Mouse (Mus musculus) forebrain, embryonic 12.5 days (tissue): Measurements from ENCODE around the gene Prickle1. TPM values are rescaled to one million over a fixed set of nuclear protein-coding genes. Genes with fewer than 3 reads are reported as not detected.
A peak's percentile ranks its signal among the peaks of the same experiment; 100 is the strongest.

Source experiments
- ATAC-seq: fragments of 200-750 bp; cut with Nextera tagmentation; 2 replicates; pipeline ENCODE4 v1.8.0; 2017; ENCODE audit warnings: moderate TSS enrichment; ENCODE audit not compliant: low FRiP score
- H3K27ac ChIP-seq: fragments of 300-500 bp; sonication (generic); 2 replicates; pipeline ENCODE4 v1.5.1; 2016; ENCODE audit warnings: mild to moderate bottlenecking
- H3K27me3 ChIP-seq: fragments of 300-500 bp; sonication (generic); 2 replicates; pipeline ENCODE4 v1.6.1; 2016; ENCODE audit warnings: mild to moderate bottlenecking
- H3K36me3 ChIP-seq: fragments of 300-500 bp; sonication (generic); replicated peaks from 2 replicates; pipeline ENCODE4 v1.6.1; 2016; ENCODE audit warnings: mild to moderate bottlenecking
- H3K4me1 ChIP-seq: fragments of 300-500 bp; sonication (generic); 2 replicates; pipeline ENCODE4 v1.6.1; 2016
- H3K4me2 ChIP-seq: fragments of 300-500 bp; sonication (generic); 2 replicates; pipeline ENCODE4 v1.6.1; 2016; ENCODE audit warnings: mild to moderate bottlenecking, moderate library complexity
- H3K4me3 ChIP-seq: fragments of 300-500 bp; sonication (generic); replicated peaks from 2 replicates; pipeline ENCODE4 v1.5.1; 2016; ENCODE audit warnings: mild to moderate bottlenecking
- H3K9ac ChIP-seq: fragments of 300-500 bp; sonication (generic); 2 replicates; pipeline ENCODE4 v1.6.1; 2016; ENCODE audit warnings: mild to moderate bottlenecking
- H3K9me3 ChIP-seq: fragments of 300-500 bp; sonication (generic); 2 replicates; pipeline ENCODE4 v1.6.1; 2016
- WGBS: fragments of 180-500 bp; shearing (Covaris S2); methylation state at CpG from one replicate; pipeline ENCODE4 v1.1.7; 2016; 5-methylcytosine and 5-hydroxymethylcytosine counted together
- polyA plus RNA-seq: library from polyadenylated mRNA; unstranded; fragments of >200 nt; fragmentation: Nextera tagmentation; extraction: Ambion mirVana; gene quantifications from 2 replicates; pipeline ENCODE4 v1.2.1, GENCODE M21; 2016

Prickle1 gene
- 9.0 and 11.0 TPM in 2 replicates for polyA plus RNA-seq

DNA sequence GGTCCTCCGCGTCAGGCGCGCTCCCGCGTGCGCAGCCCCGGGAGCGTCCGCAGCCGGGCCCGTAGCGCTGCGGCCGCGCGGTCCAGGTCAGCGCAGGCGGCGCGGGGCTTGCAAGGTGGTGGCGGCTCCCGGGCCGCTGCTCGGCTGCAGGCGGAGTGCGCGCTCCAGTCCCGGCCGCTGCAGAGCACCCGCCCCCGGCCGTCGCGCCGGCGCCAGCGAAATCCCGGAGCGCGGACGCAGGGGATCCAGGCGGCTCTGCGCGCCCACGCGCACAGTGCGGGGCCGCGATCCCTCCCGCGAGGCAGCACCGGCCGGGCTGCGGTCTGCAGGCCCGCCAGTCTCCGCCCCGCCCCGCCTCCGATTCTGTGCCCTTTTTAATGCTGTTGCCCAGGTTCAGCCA lies at the start of gene Prickle1:
Gene Prickle1 (minus strand): TSS at position 146 of the 400 bp plus-strand sequence.
- Histone ChIP-seq H3K27me3 (0 out of 2 replicates have a peak, but pooled peaks cover 15% of the 10 kb centered on the region), H3K9ac (peak within 1 kb of the TSS; percentile 80), H3K36me3 (no peaks in the 10 kb centered on the region), H3K4me3 (peak within 1 kb of the TSS; percentile 85), H3K4me2 (peak within 1 kb of the TSS; percentile 97), H3K4me1 (peaks cover 37% of the 10 kb centered on the region), H3K9me3 (no peaks in the 10 kb centered on the region), H3K27ac (peak within 1 kb of the TSS; percentile 68)
- peak; percentile 95 for ATAC-seq
- under 1% methylated on average over 59 of the region's 60 CpGs for WGBS

- H3K4me2 ChIP-seq = no peak overlapping the region
- H3K4me3 ChIP-seq = no peak overlapping the region
- H3K27me3 ChIP-seq = no peaks in the 10 kb centered on the region
- no peak for ATAC-seq
- H3K9ac ChIP-seq = no peak overlapping the region
- no peak overlapping the region for H3K27ac ChIP-seq
- no peaks in the 10 kb centered on the region for H3K36me3 ChIP-seq
- no peaks in the 10 kb centered on the region for H3K4me1 ChIP-seq
- H3K9me3 ChIP-seq = 0 out of 2 replicates have a peak, but pooled peaks cover 3% of the 10 kb centered on the region
- WGBS = 94% methylated on average over 2 of the region's 2 CpGs
Measured at GRCm38 (mm10) chr15:93640221-93640620, 44.5 kb upstream of the Prickle1 start.

DNA sequence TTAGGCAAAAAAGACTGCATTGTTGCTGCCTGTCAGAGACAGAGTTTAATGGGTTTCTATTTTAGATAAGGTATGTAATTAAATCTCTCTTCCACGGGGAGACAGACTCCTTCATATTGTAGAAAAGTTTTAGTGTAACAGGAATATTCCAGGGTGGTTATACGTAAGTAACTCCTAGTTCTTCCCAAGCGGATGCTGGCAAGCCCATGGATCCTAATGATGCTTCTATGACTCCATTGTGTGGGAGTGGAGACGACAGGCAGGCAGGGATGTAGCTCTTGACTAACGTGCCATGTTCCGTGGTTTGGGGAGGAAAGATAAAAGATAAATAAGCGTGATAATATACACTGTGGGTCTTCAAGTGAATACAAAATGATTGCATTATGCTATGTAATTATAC lies 41.3 kb upstream of the Prickle1 start:
- H3K36me3 ChIP-seq = no peaks in the 10 kb centered on the region

GRCm38 (mm10) chr15:93635603-93636002 lies 39.9 kb upstream of the Prickle1 start:
- Histone ChIP-seq H3K27me3 (no peaks in the 10 kb centered on the region), H3K9ac (no peak overlapping the region), H3K36me3 (no peaks in the 10 kb centered on the region), H3K4me2 (no peak overlapping the region), H3K9me3 (0 out of 2 replicates have a peak, but pooled peaks cover 3% of the 10 kb centered on the region), H3K4me1 (no peaks in the 10 kb centered on the region), H3K27ac (no peak overlapping the region), H3K4me3 (no peak overlapping the region)
- ATAC-seq = no peak
- WGBS = 54% methylated on average over 4 of the region's 4 CpGs

More for the DNA sequence above, 41.3 kb upstream of the Prickle1 start:
- no peak overlapping the region for H3K4me2 ChIP-seq
- no peak overlapping the region for H3K9ac ChIP-seq
- ATAC-seq = no peak
- no peak overlapping the region for H3K4me3 ChIP-seq
- no peak overlapping the region for H3K27ac ChIP-seq
- WGBS = 79% methylated on average over 7 of the region's 7 CpGs
- 0 out of 2 replicates have a peak, but pooled peaks cover 3% of the 10 kb centered on the region for H3K9me3 ChIP-seq
- H3K27me3 ChIP-seq = no peaks in the 10 kb centered on the region
- H3K4me1 ChIP-seq = no peaks in the 10 kb centered on the region

- H3K4me1 ChIP-seq = no peaks in the 10 kb centered on the region
- 78% methylated on average over 5 of the region's 5 CpGs for WGBS
- H3K27me3 ChIP-seq = no peaks in the 10 kb centered on the region
- no peak overlapping the region for H3K4me2 ChIP-seq
- no peak for ATAC-seq
- H3K4me3 ChIP-seq = no peak overlapping the region
- H3K9ac ChIP-seq = no peak overlapping the region
- 0 out of 2 replicates have a peak, but pooled peaks cover 3% of the 10 kb centered on the region for H3K9me3 ChIP-seq
- H3K36me3 ChIP-seq = no peaks in the 10 kb centered on the region
- no peak overlapping the region for H3K27ac ChIP-seq
Measured at GRCm38 (mm10) chr15:93634536-93634935, 38.8 kb upstream of the Prickle1 start.

DNA sequence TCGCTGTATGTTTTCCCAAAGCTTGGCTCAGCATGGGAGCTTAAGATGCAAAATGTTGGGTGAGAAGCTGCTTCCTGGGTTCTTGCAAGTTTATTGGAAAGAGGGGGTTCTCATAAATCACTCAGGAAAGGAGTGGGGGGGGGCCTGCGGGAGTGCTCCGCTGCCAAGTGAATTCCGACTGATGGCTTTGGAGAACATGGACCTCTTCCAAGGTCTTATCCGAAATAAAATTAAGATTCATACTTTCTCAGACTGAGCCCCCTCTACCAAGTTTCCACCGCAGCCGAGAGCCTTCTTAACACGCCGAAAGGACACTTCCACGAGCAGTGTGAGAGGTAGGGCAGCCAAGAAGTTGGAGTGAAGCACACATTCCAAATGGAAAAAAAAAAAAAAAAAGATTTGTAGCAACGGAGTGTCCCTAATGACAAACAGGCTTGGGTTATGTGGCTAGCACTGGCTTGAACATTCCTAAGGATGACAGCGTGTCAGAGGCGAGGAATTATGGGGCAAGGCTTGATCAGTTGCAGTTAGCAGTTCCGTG lies 34.4 kb upstream of the Prickle1 start:
- Histone ChIP-seq H3K4me2 (no peak overlapping the region), H3K36me3 (no peaks in the 10 kb centered on the region), H3K27me3 (no peaks in the 10 kb centered on the region), H3K9me3 (no peaks in the 10 kb centered on the region), H3K9ac (no peak overlapping the region), H3K4me1 (no peaks in the 10 kb centered on the region), H3K27ac (no peak overlapping the region), H3K4me3 (no peak overlapping the region)
- WGBS = 89% methylated on average over 14 of the region's 14 CpGs
- no peak for ATAC-seq

DNA sequence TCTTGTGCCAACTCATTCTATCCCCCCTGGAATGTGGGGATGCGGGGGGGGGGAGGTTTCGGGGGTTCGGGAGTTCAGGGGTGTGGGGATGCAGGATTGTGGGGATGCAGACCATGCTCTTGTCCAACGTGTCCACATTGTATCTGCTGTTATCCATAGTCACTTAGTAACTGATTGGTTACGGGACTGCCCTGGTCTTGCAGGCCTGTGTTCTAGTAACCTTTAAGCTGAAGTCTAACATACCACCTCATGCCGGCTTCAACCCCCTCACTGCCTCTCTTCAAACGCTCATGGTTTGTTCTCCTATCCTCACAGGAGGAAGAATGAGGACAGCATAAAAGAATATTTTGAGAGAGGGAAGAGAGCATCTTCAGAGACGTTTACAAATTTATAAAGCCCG lies 33.5 kb upstream of the Prickle1 start:
- Histone ChIP-seq H3K27ac (no peak overlapping the region), H3K4me3 (no peak overlapping the region), H3K36me3 (no peaks in the 10 kb centered on the region), H3K27me3 (no peaks in the 10 kb centered on the region), H3K9me3 (no peaks in the 10 kb centered on the region), H3K4me2 (no peak overlapping the region), H3K4me1 (no peaks in the 10 kb centered on the region), H3K9ac (no peak overlapping the region)
- 95% methylated on average over 9 of the region's 9 CpGs for WGBS
- ATAC-seq = no peak

GRCm38 (mm10) chr15:93627836-93628797 lies 32.4 kb upstream of the Prickle1 start:
- Histone ChIP-seq H3K27ac (no peak overlapping the region), H3K36me3 (no peaks in the 10 kb centered on the region), H3K4me1 (no peaks in the 10 kb centered on the region), H3K27me3 (no peaks in the 10 kb centered on the region), H3K4me2 (no peak overlapping the region), H3K9me3 (no peaks in the 10 kb centered on the region), H3K9ac (no peak overlapping the region), H3K4me3 (no peak overlapping the region)
- WGBS = 83% methylated on average over 21 of the region's 21 CpGs
- ATAC-seq = no peak

GRCm38 (mm10) chr15:93619551-93619950 lies 23.9 kb upstream of the Prickle1 start:
- H3K27ac ChIP-seq = no peak overlapping the region
- no peaks in the 10 kb centered on the region for H3K9me3 ChIP-seq
- H3K4me1 ChIP-seq = no peaks in the 10 kb centered on the region
- H3K27me3 ChIP-seq = no peaks in the 10 kb centered on the region
- no peak overlapping the region for H3K4me2 ChIP-seq
- no peak overlapping the region for H3K4me3 ChIP-seq
- ATAC-seq = no peak
- H3K36me3 ChIP-seq = no peaks in the 10 kb centered on the region
- no peak overlapping the region for H3K9ac ChIP-seq
- 74% methylated on average over 4 of the region's 4 CpGs for WGBS

DNA sequence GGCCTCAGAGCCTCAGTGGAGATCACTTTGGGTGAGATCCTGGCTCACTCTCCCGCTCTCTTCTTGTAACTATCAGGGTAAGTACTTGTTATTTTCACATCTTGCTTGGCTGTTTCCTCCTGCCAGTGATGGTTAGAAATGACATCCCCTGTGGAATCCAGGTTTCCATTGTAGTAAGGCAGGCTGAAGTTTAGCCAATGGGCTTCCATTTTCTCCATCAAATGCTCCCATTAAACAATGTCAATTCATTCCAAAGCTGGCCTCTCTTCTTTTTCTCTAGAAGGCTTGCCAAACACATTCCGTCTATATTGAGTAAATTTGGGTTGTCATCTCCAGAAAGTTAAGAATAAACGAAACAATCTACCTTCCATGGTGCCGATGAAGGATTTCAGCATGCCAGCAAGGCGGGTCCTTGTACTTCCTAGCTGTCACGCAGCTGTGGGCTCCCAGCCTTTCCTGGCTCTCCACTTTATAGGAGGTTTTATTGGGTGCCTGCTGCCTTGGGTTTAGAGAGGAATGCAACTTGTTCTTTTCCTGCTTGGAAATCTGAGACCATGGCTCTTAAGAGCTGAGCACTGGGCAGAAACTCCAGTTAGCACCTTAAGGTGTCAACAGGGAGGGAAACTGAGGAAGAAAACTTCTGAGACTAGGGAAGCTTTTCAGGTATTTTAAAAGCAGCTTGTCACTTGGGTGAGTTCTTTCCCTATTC lies 22.9 kb upstream of the Prickle1 start:
- Histone ChIP-seq H3K36me3 (no peaks in the 10 kb centered on the region), H3K4me2 (no peak overlapping the region), H3K9ac (no peak overlapping the region), H3K4me1 (no peaks in the 10 kb centered on the region), H3K4me3 (no peak overlapping the region), H3K9me3 (no peaks in the 10 kb centered on the region), H3K27ac (no peak overlapping the region), H3K27me3 (no peaks in the 10 kb centered on the region)
- WGBS = 89% methylated on average over 6 of the region's 6 CpGs
- ATAC-seq = no peak

DNA sequence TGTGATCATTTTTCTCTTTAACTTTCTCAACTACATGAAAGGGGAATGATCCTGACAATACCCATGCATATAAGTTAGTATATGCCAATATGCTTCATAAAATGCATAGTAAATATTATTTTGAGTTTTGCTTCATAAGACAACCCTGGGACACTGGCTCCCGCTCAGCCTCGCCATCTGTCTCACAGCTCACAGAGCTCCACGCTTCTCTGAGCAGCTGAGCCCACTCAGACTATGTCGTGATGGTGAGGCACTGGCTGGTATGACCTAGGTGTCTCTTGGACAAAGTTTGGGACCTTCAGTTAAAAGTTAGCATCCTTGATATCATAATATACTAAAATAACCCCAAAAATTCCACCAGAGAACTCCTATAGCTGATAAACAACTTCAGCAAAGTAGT lies 20.6 kb upstream of the Prickle1 start:
- WGBS = 94% methylated on average over 4 of the region's 4 CpGs
- H3K9me3 ChIP-seq = no peaks in the 10 kb centered on the region
- no peak overlapping the region for H3K27ac ChIP-seq
- H3K27me3 ChIP-seq = no peaks in the 10 kb centered on the region
- H3K4me1 ChIP-seq = no peaks in the 10 kb centered on the region
- no peak overlapping the region for H3K9ac ChIP-seq
- ATAC-seq = no peak
- no peaks in the 10 kb centered on the region for H3K36me3 ChIP-seq
- H3K4me3 ChIP-seq = no peak overlapping the region
- H3K4me2 ChIP-seq = no peak overlapping the region

- no peaks in the 10 kb centered on the region; the same call in 1 of the 2 replicates for H3K4me1 ChIP-seq
- H3K36me3 ChIP-seq = no peaks in the 10 kb centered on the region
- H3K27ac ChIP-seq = no peak overlapping the region
- no peaks in the 10 kb centered on the region for H3K9me3 ChIP-seq
- H3K9ac ChIP-seq = no peak overlapping the region
- no peaks in the 10 kb centered on the region for H3K27me3 ChIP-seq
- WGBS = 69% methylated on average over 3 of the region's 3 CpGs
- no peak overlapping the region for H3K4me2 ChIP-seq
- H3K4me3 ChIP-seq = no peak overlapping the region
- no peak for ATAC-seq
Measured at GRCm38 (mm10) chr15:93615031-93615430, 19.3 kb upstream of the Prickle1 start.
